Mouse (Mus musculus) spleen, postnatal 10 days (tissue): ENCODE measurements at regions not wholly inside any gene's neighbourhood (a gene's known extent, or its start where the extent isn't known, plus 50 kb on each side); places are given as distances from the start of the nearest gene placed in this dataset.
A peak's percentile ranks its signal among the peaks of the same experiment; 100 is the strongest.
"Not testable (repeated sequence)": the region's sequence is repeated elsewhere in the genome, so short reads cannot be mapped to it uniquely, and the experiment has no call there.

ENCODE experiments used
- DNase-seq, 2 experiments: peaks; one replicate each; pipeline ENCODE4 v3.0.0; 2021 to 2022; ENCODE audit warnings: low spot score in 2 of 2

GRCm38 (mm10) chr4:6600766-6601367, 1638.0 kb downstream of the Car8 start:
- no peak for DNase-seq

GRCm38 (mm10) chr4:6596321-6596720, 1642.5 kb downstream of the Car8 start:
- no peak for DNase-seq

GRCm38 (mm10) chr4:6592890-6593289, 1646.0 kb downstream of the Car8 start:
- not testable (repeated sequence) for DNase-seq

GRCm38 (mm10) chr4:6561604-6562357, 1677.1 kb downstream of the Car8 start:
- DNase-seq = peak in 1 of 2 experiments; percentile 43

- DNase-seq = no peak
These were observed 1699.2 kb downstream of the Car8 start for GRCm38 (mm10) chr4:6539626-6540025.

- DNase-seq = no peak
These were observed 1706.4 kb downstream of the Car8 start for GRCm38 (mm10) chr4:6532441-6532840.

GRCm38 (mm10) chr4:6517626-6518025, 1721.2 kb downstream of the Car8 start:
- DNase-seq = no peak

- peak; percentile 33 to 60 for DNase-seq
These were observed 1721.7 kb upstream of the Impad1 start for GRCm38 (mm10) chr4:6514823-6515222.

- no peak for DNase-seq
These were observed 1720.5 kb upstream of the Impad1 start for GRCm38 (mm10) chr4:6513635-6514034.

GRCm38 (mm10) chr4:6512749-6513364, 1719.7 kb upstream of the Impad1 start:
- DNase-seq = peak; percentile 64 to 80

- no peak for DNase-seq
These were observed 1714.9 kb upstream of the Impad1 start for GRCm38 (mm10) chr4:6508091-6508490.
